Mouse (Mus musculus) olfactory bulb, adult 2 months (tissue): ENCODE results near the gene Col18a1. TPM values are rescaled to one million over a fixed set of nuclear protein-coding genes. Genes with fewer than 3 reads are reported as not detected.

Experiments
- H3K27ac ChIP-seq: fragments of 200-500 bp; 2 replicates; pipeline ENCODE4 v1.5.1; 2012; ENCODE audit warnings: low read depth, low read length; ENCODE audit not compliant: insufficient read depth
- H3K4me1 ChIP-seq: fragments of 200-500 bp; 2 replicates; pipeline ENCODE4 v1.6.1; 2012; ENCODE audit warnings: low read length; ENCODE audit not compliant: control insufficient read depth, insufficient read depth
- H3K4me3 ChIP-seq: fragments of 200-500 bp; 2 replicates; pipeline ENCODE4 v1.5.1; 2012; ENCODE audit warnings: mild to moderate bottlenecking, low read depth, low read length, moderate library complexity; ENCODE audit not compliant: insufficient read depth
- CTCF ChIP-seq: fragments of 200-500 bp; IDR thresholded peaks from 2 replicates; pipeline ENCODE4 v1.5.1; 2012; ENCODE audit warnings: low read depth, mild to moderate bottlenecking, low read length, moderate library complexity; ENCODE audit not compliant: insufficient read depth
- POLR2A ChIP-seq: fragments of 200-500 bp; IDR thresholded peaks from 2 replicates; pipeline ENCODE4 v1.6.1; 2012; ENCODE audit warnings: mild to moderate bottlenecking, low read depth, low read length, moderate library complexity; ENCODE audit not compliant: insufficient read depth
- WGBS: fragments of 180-500 bp; shearing (Covaris S2); methylation state at CpG from one replicate; pipeline ENCODE4 v1.1.7; 2018; 5-methylcytosine and 5-hydroxymethylcytosine counted together
- polyA plus RNA-seq: library from polyadenylated mRNA; stranded (reverse); fragments of >200 nt; gene quantifications from 2 replicates; pipeline ENCODE4 v1.2.4, GENCODE M21; 2012; ENCODE audit warnings: low replicate concordance; ENCODE audit not compliant: missing spikeins, insufficient read depth, insufficient read length

The Col18a1 gene
- polyA plus RNA-seq, 1 experiment = not detected

DNA sequence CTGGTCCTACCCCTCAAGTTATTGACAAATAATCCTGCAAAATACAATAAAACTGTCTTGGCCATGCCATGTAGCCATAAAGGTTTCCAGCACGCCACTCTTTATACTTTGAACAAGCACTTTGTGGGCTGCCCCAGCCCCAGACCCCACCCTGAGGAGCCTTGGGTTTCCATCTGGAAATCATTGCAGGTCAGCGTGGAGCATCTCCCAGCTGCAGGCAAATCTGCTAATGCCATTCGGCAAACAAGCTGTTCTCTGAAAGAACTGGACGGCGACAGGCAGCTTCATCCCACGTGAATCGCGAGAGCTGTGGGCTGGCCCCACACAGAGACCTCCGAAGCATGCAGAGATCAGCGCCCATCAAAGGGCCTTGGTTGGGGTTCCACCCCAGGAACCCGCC, 34.2 kb downstream of the Col18a1 start:
- WGBS = 62% methylated on average over 11 of the region's 11 CpGs
- TF ChIP-seq CTCF = no peak
- TF ChIP-seq POLR2A = no peak
- Histone ChIP-seq H3K27ac (no peak overlapping the region), H3K4me3 (no peak overlapping the region), H3K4me1 (peaks cover 9% of the 10 kb centered on the region; the same call in 1 of the 2 replicates)

- Histone ChIP-seq H3K4me1 (peaks cover 9% of the 10 kb centered on the region; the same call in 1 of the 2 replicates), H3K4me3 (no peak overlapping the region), H3K27ac (no peak overlapping the region)
- 69% methylated on average over 6 of the region's 6 CpGs for WGBS
- no peak for TF ChIP-seq POLR2A
- no peak for TF ChIP-seq CTCF
These were observed 34.8 kb downstream of the Col18a1 start for GRCm38 (mm10) chr10:77131536-77131935.

- no peak overlapping the region for H3K27ac ChIP-seq
- peaks cover 9% of the 10 kb centered on the region; the same call in 1 of the 2 replicates for H3K4me1 ChIP-seq
- 40% methylated on average over 13 of the region's 13 CpGs for WGBS
- TF ChIP-seq POLR2A (no peak), CTCF (peak; percentile 98)
- H3K4me3 ChIP-seq = no peak overlapping the region
These were observed 35.6 kb downstream of the Col18a1 start for GRCm38 (mm10) chr10:77130561-77131240.

GRCm38 (mm10) chr10:77129637-77130410, 36.5 kb downstream of the Col18a1 start:
- Histone ChIP-seq H3K27ac (no peak overlapping the region), H3K4me3 (no peak overlapping the region), H3K4me1 (peaks cover 9% of the 10 kb centered on the region; the same call in 1 of the 2 replicates)
- TF ChIP-seq CTCF (no peak), POLR2A (no peak)
- 73% methylated on average over 6 of the region's 6 CpGs for WGBS

DNA sequence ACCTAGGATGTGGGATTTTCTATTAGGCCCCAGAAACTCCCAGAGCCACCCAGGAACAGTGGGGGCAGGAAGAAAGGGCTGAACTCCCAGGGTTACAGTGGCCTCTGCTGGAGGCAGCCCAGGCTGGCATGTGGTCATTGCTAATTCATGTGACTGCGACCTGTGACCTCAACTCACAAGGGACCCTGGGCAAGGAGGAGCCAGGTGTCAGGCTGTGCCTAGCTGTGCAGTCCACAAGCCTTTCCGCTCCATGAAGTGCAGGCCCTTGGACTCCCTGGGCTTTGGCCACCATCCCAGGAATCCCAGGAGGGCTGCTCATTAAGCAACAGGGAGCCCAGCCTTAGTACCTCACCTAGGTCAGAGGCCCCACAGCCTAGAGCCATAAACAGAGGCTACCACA, 38.4 kb downstream of the Col18a1 start:
- no peak for TF ChIP-seq POLR2A
- TF ChIP-seq CTCF = no peak
- no peak overlapping the region for H3K4me3 ChIP-seq
- peaks cover 13% of the 10 kb centered on the region; the same call in 1 of the 2 replicates for H3K4me1 ChIP-seq
- H3K27ac ChIP-seq = no peak overlapping the region
- WGBS = 83% methylated on average over 2 of the region's 2 CpGs

DNA sequence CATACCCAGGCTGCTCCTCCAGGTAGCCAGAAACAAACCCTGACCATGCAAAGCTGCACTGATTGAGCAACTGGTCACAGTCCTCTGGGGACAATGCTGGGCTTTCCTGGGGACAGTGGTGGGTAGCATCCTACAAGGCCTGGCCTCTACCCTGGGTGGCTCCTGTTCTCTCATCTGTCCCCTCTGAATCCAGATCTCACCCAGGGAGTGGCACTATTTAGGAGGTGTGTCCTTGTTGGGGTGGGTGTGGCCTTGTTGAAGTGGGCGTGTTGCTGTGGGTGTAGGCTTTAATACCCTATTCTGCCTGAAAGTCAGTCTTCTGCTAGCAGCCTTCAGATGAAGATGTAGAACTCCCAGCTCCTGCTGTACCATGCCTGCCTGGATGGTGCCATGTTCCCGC, 39.8 kb downstream of the Col18a1 start:
- Histone ChIP-seq H3K27ac (no peak overlapping the region), H3K4me3 (no peak overlapping the region), H3K4me1 (peaks cover 10% of the 10 kb centered on the region; the same call in 1 of the 2 replicates)
- 91% methylated on average over 2 of the region's 2 CpGs for whole genome bisulfite sequencing
- TF ChIP-seq CTCF (no peak), POLR2A (no peak)

- TF ChIP-seq POLR2A (no peak), CTCF (no peak)
- H3K4me3 ChIP-seq = no peak overlapping the region
- WGBS = 93% methylated on average over 18 of the region's 18 CpGs
- peaks cover 7% of the 10 kb centered on the region; the same call in 1 of the 2 replicates for H3K4me1 ChIP-seq
- H3K27ac ChIP-seq = no peak overlapping the region
These were observed 41.1 kb downstream of the Col18a1 start for GRCm38 (mm10) chr10:77125078-77125731.

DNA sequence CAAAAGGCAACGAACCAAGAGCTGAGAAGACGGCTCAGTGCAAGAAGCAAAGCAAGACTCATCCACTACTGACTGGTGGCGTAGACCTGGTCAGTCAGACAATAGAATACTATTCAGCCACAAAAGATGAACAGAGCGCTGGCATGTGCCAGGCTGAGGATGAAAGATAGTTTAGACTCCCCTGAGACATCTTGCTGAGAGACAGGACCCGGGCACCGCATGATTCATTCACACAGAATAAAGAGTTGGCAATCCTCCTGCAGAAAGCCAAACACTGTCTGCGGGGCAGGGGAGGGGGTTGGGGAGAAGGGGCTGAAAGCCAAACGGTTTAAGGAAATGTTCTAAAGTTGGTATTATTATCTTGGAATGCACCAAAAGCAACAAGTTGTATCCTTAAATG, 42.4 kb downstream of the Col18a1 start:
- 27% methylated on average over 8 of the region's 8 CpGs for WGBS
- TF ChIP-seq POLR2A (no peak), CTCF (no peak)
- H3K4me1 ChIP-seq = peaks cover 4% of the 10 kb centered on the region; the same call in 1 of the 2 replicates
- H3K27ac ChIP-seq = no peak overlapping the region
- no peak overlapping the region for H3K4me3 ChIP-seq

GRCm38 (mm10) chr10:77121287-77122022, 44.9 kb downstream of the Col18a1 start:
- Histone ChIP-seq H3K4me1 (peaks cover 4% of the 10 kb centered on the region; the same call in 1 of the 2 replicates), H3K27ac (no peak overlapping the region), H3K4me3 (no peak overlapping the region)
- 76% methylated on average over 8 of the region's 8 CpGs for WGBS
- TF ChIP-seq CTCF (no peak), POLR2A (no peak)
